Mouse (Mus musculus) stomach, embryonic 14.5 days (tissue): Measurements from ENCODE around the gene Olfr1412. TPM values are rescaled to one million over a fixed set of nuclear protein-coding genes. Genes with fewer than 3 reads are reported as not detected.

Experiments used
- ATAC-seq: fragments of 200-750 bp; cut with Nextera tagmentation; 2 replicates; pipeline ENCODE4 v1.8.0; 2017; ENCODE audit warnings: low read depth, moderate TSS enrichment; ENCODE audit not compliant: insufficient number of reproducible peaks, insufficient read depth, low FRiP score
- H3K27ac ChIP-seq: fragments of 300-500 bp; sonication (generic); 2 replicates; pipeline ENCODE4 v1.5.1; 2014; ENCODE audit warnings: mild to moderate bottlenecking, low read length, moderate library complexity, mixed read lengths
- H3K27me3 ChIP-seq: fragments of 300-500 bp; sonication (generic); 2 replicates; pipeline ENCODE4 v1.6.1; 2014; ENCODE audit warnings: low read length, control low read depth, mixed read lengths; ENCODE audit not compliant: control insufficient read depth, insufficient read depth
- H3K36me3 ChIP-seq: fragments of 300-500 bp; sonication (generic); 2 replicates; pipeline ENCODE4 v1.6.1; 2014; ENCODE audit warnings: mild to moderate bottlenecking, control low read depth, low read length, moderate library complexity, mixed read lengths; ENCODE audit not compliant: control insufficient read depth, insufficient read depth
- H3K4me1 ChIP-seq: fragments of 300-500 bp; sonication (generic); 2 replicates; pipeline ENCODE4 v1.6.1; 2014; ENCODE audit warnings: low read length, control low read depth, mixed read lengths; ENCODE audit not compliant: control insufficient read depth, insufficient read depth
- H3K4me2 ChIP-seq: fragments of 300-500 bp; sonication (generic); replicated peaks from 2 replicates; pipeline ENCODE4 v1.6.1; 2014; ENCODE audit warnings: low read depth, low read length, control low read depth
- H3K4me3 ChIP-seq: fragments of 300-500 bp; sonication (generic); 2 replicates; pipeline ENCODE4 v1.5.1; 2014; ENCODE audit warnings: low read depth, low read length, control low read depth
- H3K9ac ChIP-seq: fragments of 300-500 bp; sonication (generic); replicated peaks from 2 replicates; pipeline ENCODE4 v1.6.1; 2014; ENCODE audit warnings: low read depth, mild to moderate bottlenecking, control low read depth, low read length, moderate library complexity, mixed read lengths
- H3K9me3 ChIP-seq: fragments of 300-500 bp; sonication (generic); 2 replicates; pipeline ENCODE4 v1.6.1; 2016; ENCODE audit warnings: low read depth, low read length, control low read depth; ENCODE audit not compliant: control insufficient read depth
- WGBS: fragments of 180-500 bp; shearing (Covaris S2); extraction: QIAGEN DNeasy Blood & Tissue Kit; methylation state at CpG from one replicate; pipeline ENCODE4 v1.1.7; 2014; 5-methylcytosine and 5-hydroxymethylcytosine counted together
- polyA plus RNA-seq: library from polyadenylated mRNA; unstranded; fragments of >200 nt; fragmentation: Nextera tagmentation; extraction: Ambion mirVana; gene quantifications from 2 replicates; pipeline ENCODE4 v1.2.1, GENCODE M21; 2014

Gene Olfr1412
- polyA plus RNA-seq, 1 experiment from 2014 or later, result not detected

DNA sequence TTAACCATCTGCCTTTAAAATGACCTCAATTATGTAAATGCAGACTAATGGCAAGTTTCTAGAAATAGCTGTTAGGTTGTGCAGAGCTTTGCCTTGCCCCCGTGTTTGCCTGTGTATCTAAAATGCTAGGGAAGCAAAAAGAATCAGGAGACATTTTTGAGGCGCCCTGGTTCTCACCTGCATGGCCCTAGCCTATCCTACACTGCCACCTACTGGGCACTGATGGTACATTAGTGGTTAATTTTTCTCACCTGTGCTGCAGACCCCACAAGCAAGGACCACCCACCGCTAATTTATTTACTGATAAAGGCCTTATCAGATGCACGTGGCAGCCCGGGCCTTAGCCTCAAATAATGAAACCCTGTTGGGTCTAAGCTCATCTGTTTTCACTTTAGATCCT is 25.4 kb downstream of the Olfr1412 start:
- WGBS, result 3% methylated on average over 5 of the region's 5 CpGs
- Histone ChIP-seq H3K4me3 (no peak overlapping the region), H3K27ac (no peak overlapping the region), H3K4me1 (no peaks in the 10 kb centered on the region), H3K9ac (no peak overlapping the region), H3K9me3 (no peaks in the 10 kb centered on the region), H3K27me3 (no peaks in the 10 kb centered on the region), H3K36me3 (no peaks in the 10 kb centered on the region), H3K4me2 (no peak overlapping the region)
- no peak for ATAC-seq

DNA sequence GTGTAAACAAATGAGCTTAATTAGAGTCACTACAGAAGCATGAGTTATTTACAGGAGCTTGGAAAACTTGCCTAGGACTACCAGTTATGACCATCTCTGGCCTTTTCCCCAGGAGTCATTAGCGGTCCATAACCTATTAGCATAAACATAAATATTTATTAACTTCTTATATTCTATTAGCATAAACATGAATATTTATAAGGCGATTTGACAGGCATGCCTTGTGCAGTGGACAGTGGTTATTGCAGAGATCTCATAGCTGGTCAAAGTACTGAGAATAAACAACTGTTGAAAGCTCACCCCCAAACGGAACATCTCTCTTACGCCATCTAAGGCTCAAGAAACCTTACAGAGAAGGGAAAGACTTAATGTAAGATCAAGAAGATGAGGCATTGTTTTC is 27.6 kb downstream of the Olfr1412 start:
- no peak overlapping the region for H3K27ac ChIP-seq
- 53% methylated on average over 4 of the region's 4 CpGs for WGBS
- H3K4me3 ChIP-seq, result no peak overlapping the region
- H3K4me2 ChIP-seq, result no peak overlapping the region
- H3K9ac ChIP-seq, result no peak overlapping the region
- no peak for ATAC-seq
- no peaks in the 10 kb centered on the region for H3K36me3 ChIP-seq
- H3K27me3 ChIP-seq, result no peaks in the 10 kb centered on the region
- no peaks in the 10 kb centered on the region for H3K4me1 ChIP-seq
- no peaks in the 10 kb centered on the region for H3K9me3 ChIP-seq

DNA sequence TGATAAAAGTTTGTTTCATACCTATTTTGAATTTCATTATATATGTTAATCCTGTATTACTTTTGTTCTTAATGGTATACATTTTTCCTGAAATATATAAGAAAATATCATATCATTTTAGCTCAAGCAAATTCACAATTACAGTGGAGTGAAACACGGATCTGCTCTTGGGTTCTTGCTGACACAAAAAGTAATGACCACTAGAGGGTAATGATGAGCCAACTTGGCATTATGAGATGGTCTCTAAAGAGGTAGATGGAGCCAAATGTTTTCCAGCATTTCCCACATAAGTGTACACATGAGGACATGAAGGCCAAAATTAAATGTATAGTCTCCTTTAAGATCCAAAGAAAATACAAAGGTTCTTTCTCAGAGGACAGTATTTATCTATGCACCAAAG is 28.9 kb downstream of the Olfr1412 start:
- H3K4me3 ChIP-seq, result no peak overlapping the region
- 6% methylated on average over 1 of the region's 1 CpGs for WGBS
- H3K4me1 ChIP-seq, result no peaks in the 10 kb centered on the region
- H3K9ac ChIP-seq, result no peak overlapping the region
- no peaks in the 10 kb centered on the region for H3K9me3 ChIP-seq
- H3K27ac ChIP-seq, result no peak overlapping the region
- no peak overlapping the region for H3K4me2 ChIP-seq
- H3K27me3 ChIP-seq, result no peaks in the 10 kb centered on the region
- no peak for ATAC-seq
- no peaks in the 10 kb centered on the region for H3K36me3 ChIP-seq

DNA sequence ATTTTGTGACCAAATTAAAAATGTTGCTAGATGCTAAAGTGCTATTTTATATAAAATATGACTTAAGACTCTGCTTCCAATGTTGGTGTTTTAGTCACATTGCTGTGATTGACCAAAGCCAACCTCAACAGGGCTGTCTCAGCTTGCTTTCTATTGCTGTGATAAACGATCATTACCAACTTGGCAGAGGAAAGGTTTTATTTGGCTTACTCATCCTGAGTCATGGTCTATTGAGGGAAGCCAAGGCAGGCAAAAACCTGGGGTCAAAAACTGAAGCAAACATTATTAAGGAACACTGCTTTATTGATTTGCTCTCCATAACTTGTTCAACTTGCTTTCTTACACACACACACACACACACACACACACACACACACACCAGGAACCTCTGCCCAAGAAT is 30.5 kb downstream of the Olfr1412 start:
- Histone ChIP-seq H3K27ac (no peak overlapping the region), H3K9ac (no peak overlapping the region), H3K9me3 (no peaks in the 10 kb centered on the region), H3K36me3 (no peaks in the 10 kb centered on the region), H3K4me1 (no peaks in the 10 kb centered on the region), H3K4me2 (no peak overlapping the region), H3K27me3 (no peaks in the 10 kb centered on the region), H3K4me3 (no peak overlapping the region)
- WGBS, result 68% methylated on average over 1 of the region's 1 CpGs
- no peak for ATAC-seq

DNA sequence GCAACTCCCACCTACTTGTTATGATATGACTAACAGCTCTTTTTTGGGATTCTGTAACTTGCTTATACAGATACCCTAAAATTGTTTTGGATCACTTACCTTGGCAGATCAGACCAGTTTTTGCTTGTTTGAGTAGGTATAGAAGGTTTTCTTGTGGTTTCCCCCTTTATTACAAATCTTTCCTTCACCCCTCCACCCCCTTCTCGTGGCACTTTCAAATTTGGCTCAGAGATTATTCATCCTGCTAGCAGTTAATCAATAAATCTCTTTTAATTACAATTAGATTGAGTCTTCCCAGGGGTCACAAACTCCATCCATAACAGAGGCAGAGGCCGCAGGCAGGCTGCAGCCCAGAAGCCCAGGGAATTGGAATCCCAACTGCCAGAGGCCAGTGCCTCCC is 31.9 kb downstream of the Olfr1412 start, which contains the start of gene Olfr12:
TSS of gene Olfr12 (plus strand) at position 301 of the 400 bp plus-strand sequence.
- no peak within 1 kb of the TSS for H3K9ac ChIP-seq
- no peak for ATAC-seq
- H3K4me1 ChIP-seq, result no peaks in the 10 kb centered on the region
- H3K4me2 ChIP-seq, result no peak within 1 kb of the TSS
- no peaks in the 10 kb centered on the region for H3K9me3 ChIP-seq
- no peak within 1 kb of the TSS for H3K27ac ChIP-seq
- no peaks in the 10 kb centered on the region for H3K36me3 ChIP-seq
- no peak within 1 kb of the TSS for H3K4me3 ChIP-seq
- 55% methylated on average over 2 of the region's 2 CpGs for WGBS
- no peaks in the 10 kb centered on the region for H3K27me3 ChIP-seq

DNA sequence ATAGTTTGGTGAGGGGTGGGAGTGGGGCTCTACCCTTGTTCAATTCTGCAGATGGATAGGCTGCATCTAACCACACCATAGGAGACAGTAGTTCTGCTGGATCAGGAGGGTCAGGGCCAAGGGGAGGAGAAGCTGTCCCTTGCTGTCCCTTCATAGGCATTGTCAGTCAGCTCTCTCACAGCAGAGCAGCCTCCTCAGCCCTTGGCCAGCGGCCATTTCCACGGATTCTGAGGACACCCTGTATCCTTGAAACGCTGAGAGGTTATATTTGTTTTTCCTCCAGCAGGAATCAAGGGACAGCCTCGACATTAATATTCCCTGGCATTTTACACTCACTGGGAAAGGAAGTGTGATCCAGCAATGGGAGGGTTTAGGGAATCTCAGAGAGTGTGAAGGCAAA is 32.8 kb downstream of the Olfr1412 start:
- no peaks in the 10 kb centered on the region for H3K27me3 ChIP-seq
- no peaks in the 10 kb centered on the region for H3K36me3 ChIP-seq
- H3K4me3 ChIP-seq, result no peak overlapping the region
- no peak overlapping the region for H3K27ac ChIP-seq
- ATAC-seq, result no peak
- H3K9me3 ChIP-seq, result no peaks in the 10 kb centered on the region
- no peak overlapping the region for H3K4me2 ChIP-seq
- WGBS, result 57% methylated on average over 4 of the region's 4 CpGs
- H3K4me1 ChIP-seq, result no peaks in the 10 kb centered on the region
- no peak overlapping the region for H3K9ac ChIP-seq

- no peaks in the 10 kb centered on the region for H3K36me3 ChIP-seq
- 65% methylated on average over 4 of the region's 4 CpGs for WGBS
- H3K9ac ChIP-seq, result no peak overlapping the region
- no peaks in the 10 kb centered on the region for H3K4me1 ChIP-seq
- no peaks in the 10 kb centered on the region for H3K9me3 ChIP-seq
- no peak overlapping the region for H3K4me3 ChIP-seq
- no peak overlapping the region for H3K4me2 ChIP-seq
- ATAC-seq, result no peak
- H3K27me3 ChIP-seq, result no peaks in the 10 kb centered on the region
- no peak overlapping the region for H3K27ac ChIP-seq
These were observed 42.6 kb downstream of the Olfr1412 start for GRCm38 (mm10) chr1:92628227-92628626.

DNA sequence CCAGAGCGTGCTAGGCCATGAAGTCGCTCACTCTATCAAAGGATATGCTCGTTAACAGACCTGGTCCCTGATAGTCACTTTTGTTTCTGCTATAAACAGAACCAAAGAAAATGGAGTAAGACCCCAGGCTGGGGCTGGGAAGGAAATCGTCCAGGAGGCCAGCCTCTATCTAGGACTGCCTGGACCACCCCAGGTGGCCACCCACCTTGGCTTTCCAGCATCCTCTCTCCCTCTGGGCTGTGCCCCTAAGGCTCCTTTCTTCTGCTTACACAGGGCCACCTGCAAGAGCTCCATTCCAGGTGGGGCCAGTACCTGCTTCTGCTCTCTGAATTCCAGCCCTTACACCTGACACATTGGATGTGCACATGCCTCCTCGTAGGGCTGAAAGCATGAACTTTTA is 46.6 kb downstream of the Olfr1412 start:
- H3K4me3 ChIP-seq, result no peak overlapping the region
- H3K4me1 ChIP-seq, result no peaks in the 10 kb centered on the region
- H3K9me3 ChIP-seq, result no peaks in the 10 kb centered on the region
- 79% methylated on average over 5 of the region's 5 CpGs for WGBS
- ATAC-seq, result no peak
- no peak overlapping the region for H3K27ac ChIP-seq
- no peak overlapping the region for H3K4me2 ChIP-seq
- no peak overlapping the region for H3K9ac ChIP-seq
- peaks cover 14% of the 10 kb centered on the region for H3K36me3 ChIP-seq
- H3K27me3 ChIP-seq, result no peaks in the 10 kb centered on the region

- H3K4me3 ChIP-seq, result no peak overlapping the region
- H3K4me2 ChIP-seq, result no peak overlapping the region
- H3K9ac ChIP-seq, result no peak overlapping the region
- H3K27me3 ChIP-seq, result no peaks in the 10 kb centered on the region
- no peaks in the 10 kb centered on the region for H3K4me1 ChIP-seq
- WGBS, result 64% methylated on average over 6 of the region's 6 CpGs
- H3K27ac ChIP-seq, result no peak overlapping the region
- no peak for ATAC-seq
- peaks cover 19% of the 10 kb centered on the region for H3K36me3 ChIP-seq
- H3K9me3 ChIP-seq, result no peaks in the 10 kb centered on the region
These were observed 47.4 kb downstream of the Olfr1412 start for GRCm38 (mm10) chr1:92632948-92633347.
